Mouse (Mus musculus) liver, embryonic 12.5 days (tissue): Measurements from ENCODE around the gene Sowahb. TPM values are rescaled to one million over a fixed set of nuclear protein-coding genes. Genes with fewer than 3 reads are reported as not detected.

Experiments
- ATAC-seq: fragments of 200-750 bp; cut with Nextera tagmentation; 2 replicates; pipeline ENCODE4 v1.8.0; 2017; ENCODE audit warnings: moderate number of reproducible peaks, mild to moderate bottlenecking, moderate library complexity
- H3K27ac ChIP-seq: fragments of 300-500 bp; sonication (generic); 2 replicates; pipeline ENCODE4 v1.5.1; 2016; ENCODE audit warnings: mild to moderate bottlenecking
- H3K27me3 ChIP-seq: fragments of 300-500 bp; sonication (generic); replicated peaks from 2 replicates; pipeline ENCODE4 v1.6.1; 2016; ENCODE audit warnings: mild to moderate bottlenecking, moderate library complexity
- H3K36me3 ChIP-seq: fragments of 300-500 bp; sonication (generic); 2 replicates; pipeline ENCODE4 v1.6.1; 2016; ENCODE audit warnings: mild to moderate bottlenecking, moderate library complexity
- H3K4me1 ChIP-seq: fragments of 300-500 bp; sonication (generic); 2 replicates; pipeline ENCODE4 v1.6.1; 2016
- H3K4me2 ChIP-seq: fragments of 300-500 bp; sonication (generic); 2 replicates; pipeline ENCODE4 v1.6.1; 2016; ENCODE audit warnings: mild to moderate bottlenecking, moderate library complexity
- H3K4me3 ChIP-seq: fragments of 300-500 bp; sonication (generic); 2 replicates; pipeline ENCODE4 v1.5.1; 2016; ENCODE audit warnings: mild to moderate bottlenecking, moderate library complexity
- H3K9ac ChIP-seq: fragments of 300-500 bp; sonication (generic); 2 replicates; pipeline ENCODE4 v1.6.1; 2016; ENCODE audit warnings: mild to moderate bottlenecking, moderate library complexity
- H3K9me3 ChIP-seq: fragments of 300-500 bp; sonication (generic); replicated peaks from 2 replicates; pipeline ENCODE4 v1.6.1; 2016; ENCODE audit warnings: mild to moderate bottlenecking, moderate library complexity
- WGBS: fragments of 180-500 bp; shearing (Covaris S2); methylation state at CpG from one replicate; pipeline ENCODE4 v1.1.7; 2016; ENCODE audit not compliant: insufficient replicate concordance; 5-methylcytosine and 5-hydroxymethylcytosine counted together
- polyA plus RNA-seq: library from polyadenylated mRNA; unstranded; fragments of >200 nt; fragmentation: Nextera tagmentation; extraction: Ambion mirVana; gene quantifications from 2 replicates; pipeline ENCODE4 v1.2.1, GENCODE M21; 2016

Sowahb gene
- polyA plus RNA-seq, 1 experiment from 2014 or later, result 0.36 TPM

DNA sequence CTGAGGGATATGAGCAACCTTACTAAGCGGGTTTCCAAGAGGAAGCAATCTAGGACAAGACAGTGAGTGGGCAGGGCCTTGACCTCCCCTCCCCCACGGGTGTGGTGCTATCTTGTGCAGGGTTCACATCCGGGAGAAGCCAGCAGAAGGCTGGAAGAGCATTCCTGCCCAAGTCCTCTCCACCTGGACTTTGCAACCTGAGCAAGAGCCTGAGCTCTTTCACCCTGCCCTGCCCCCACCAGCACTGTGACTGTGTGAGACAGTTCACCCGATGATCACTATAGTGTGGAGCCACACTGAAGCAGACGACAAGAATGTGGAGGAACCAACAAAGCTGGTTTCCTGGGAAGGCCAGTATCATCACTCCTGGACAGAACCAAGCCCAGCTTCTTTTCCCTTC is 4.7 kb downstream of the Sowahb start:
- H3K36me3 ChIP-seq, result no peaks in the 10 kb centered on the region
- no peak for ATAC-seq
- peaks cover 14% of the 10 kb centered on the region; the same call in 1 of the 2 replicates for H3K4me1 ChIP-seq
- H3K9me3 ChIP-seq, result no peaks in the 10 kb centered on the region
- peaks cover 39% of the 10 kb centered on the region for H3K27me3 ChIP-seq
- no peak overlapping the region for H3K4me3 ChIP-seq
- no peak overlapping the region for H3K4me2 ChIP-seq
- WGBS, result 16% methylated on average over 5 of the region's 5 CpGs
- no peak overlapping the region for H3K27ac ChIP-seq
- no peak overlapping the region for H3K9ac ChIP-seq

GRCm38 (mm10) chr5:93036254-93036653 is 8.6 kb downstream of the Sowahb start:
- Histone ChIP-seq H3K27ac (no peak overlapping the region), H3K9me3 (no peaks in the 10 kb centered on the region), H3K4me3 (no peak overlapping the region), H3K9ac (no peak overlapping the region), H3K36me3 (no peaks in the 10 kb centered on the region), H3K4me1 (peaks cover 3% of the 10 kb centered on the region; the same call in 1 of the 2 replicates), H3K4me2 (no peak overlapping the region), H3K27me3 (peaks cover under 1% of the 10 kb centered on the region; the same call in 1 of the 2 replicates)
- WGBS, result 70% methylated on average over 7 of the region's 7 CpGs
- ATAC-seq, result no peak

- H3K36me3 ChIP-seq, result no peaks in the 10 kb centered on the region
- no peak overlapping the region for H3K4me3 ChIP-seq
- no peak for ATAC-seq
- H3K27me3 ChIP-seq, result no peaks in the 10 kb centered on the region; the same call in 1 of the 2 replicates
- no peak overlapping the region for H3K9ac ChIP-seq
- no peaks in the 10 kb centered on the region for H3K9me3 ChIP-seq
- H3K27ac ChIP-seq, result no peak overlapping the region
- H3K4me2 ChIP-seq, result no peak overlapping the region
- 43% methylated on average over 1 of the region's 1 CpGs for WGBS
- H3K4me1 ChIP-seq, result peaks cover 3% of the 10 kb centered on the region; the same call in 1 of the 2 replicates
These were observed 9.5 kb downstream of the Sowahb start for GRCm38 (mm10) chr5:93035285-93035684.

DNA sequence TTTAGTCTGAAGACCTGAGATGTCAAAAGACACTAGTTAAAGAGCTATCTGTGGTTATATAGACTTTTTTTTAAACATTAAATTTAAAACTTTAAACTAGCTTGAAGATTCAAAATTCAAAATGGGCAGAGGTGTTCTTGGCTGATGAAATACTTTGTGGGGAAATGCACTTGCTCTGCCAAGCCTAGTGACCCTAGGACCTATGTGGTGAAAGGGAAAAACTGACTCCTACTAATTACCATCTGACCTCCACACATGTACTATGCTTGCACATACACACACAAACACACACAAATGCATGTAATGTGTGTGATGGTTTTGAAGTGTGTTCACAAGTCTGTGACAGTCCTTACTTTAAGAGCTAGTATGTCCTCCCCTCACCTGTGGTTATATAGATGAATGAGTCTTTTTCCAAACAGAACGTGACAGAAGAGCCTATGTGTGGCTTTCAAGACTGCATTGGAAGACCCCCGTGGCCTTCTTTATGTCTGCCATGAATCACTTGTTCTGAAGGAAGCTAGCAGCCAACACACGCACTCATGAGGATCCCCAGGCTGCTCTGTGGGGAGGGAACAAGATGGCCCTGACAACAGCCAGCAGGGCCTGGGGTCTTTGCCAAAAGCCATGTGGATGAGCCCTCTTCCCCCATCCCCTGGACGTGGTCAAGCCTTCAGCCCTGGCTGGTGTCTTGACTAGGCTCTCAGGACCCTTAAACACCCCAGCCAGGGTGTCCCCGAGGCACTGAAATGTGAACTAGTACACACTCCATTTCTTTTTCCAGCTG is 11.5 kb downstream of the Sowahb start:
- no peak overlapping the region for H3K4me2 ChIP-seq
- H3K4me1 ChIP-seq, result no peaks in the 10 kb centered on the region
- H3K9me3 ChIP-seq, result no peaks in the 10 kb centered on the region
- H3K27me3 ChIP-seq, result no peaks in the 10 kb centered on the region
- no peak overlapping the region for H3K4me3 ChIP-seq
- no peak for ATAC-seq
- no peak overlapping the region for H3K9ac ChIP-seq
- WGBS, result 57% methylated on average over 5 of the region's 5 CpGs
- no peak overlapping the region for H3K27ac ChIP-seq
- no peaks in the 10 kb centered on the region for H3K36me3 ChIP-seq

- 26% methylated on average over 4 of the region's 4 CpGs for WGBS
- H3K27ac ChIP-seq, result no peak overlapping the region
- no peaks in the 10 kb centered on the region for H3K27me3 ChIP-seq
- H3K36me3 ChIP-seq, result no peaks in the 10 kb centered on the region
- H3K9me3 ChIP-seq, result no peaks in the 10 kb centered on the region
- H3K4me3 ChIP-seq, result no peak overlapping the region
- H3K4me2 ChIP-seq, result no peak overlapping the region
- no peak for ATAC-seq
- no peak overlapping the region for H3K9ac ChIP-seq
- H3K4me1 ChIP-seq, result no peaks in the 10 kb centered on the region
These were observed 12.2 kb downstream of the Sowahb start for GRCm38 (mm10) chr5:93032621-93033020.

DNA sequence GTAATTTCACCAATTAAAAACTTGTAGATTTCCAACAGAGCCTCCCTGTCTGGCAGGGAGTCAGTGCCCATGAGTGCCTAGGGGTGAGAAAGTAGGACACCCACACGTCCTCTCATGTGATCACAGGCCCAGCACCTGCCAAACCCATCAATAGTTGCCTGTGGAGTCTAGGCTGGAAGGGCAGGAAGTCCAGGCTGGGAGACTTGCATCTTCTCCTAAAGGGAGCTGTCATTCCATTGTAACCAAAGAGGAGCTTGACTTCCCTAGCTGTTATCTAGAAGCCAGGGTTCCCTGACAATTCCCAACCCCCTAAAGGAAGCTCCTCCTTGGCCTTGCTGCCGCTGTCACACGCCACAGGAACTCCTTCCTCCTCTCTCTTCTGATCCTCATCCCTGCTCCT is 14.0 kb downstream of the Sowahb start:
- no peak for ATAC-seq
- 43% methylated on average over 3 of the region's 3 CpGs for WGBS
- H3K4me1 ChIP-seq, result no peaks in the 10 kb centered on the region
- H3K36me3 ChIP-seq, result no peaks in the 10 kb centered on the region
- H3K4me3 ChIP-seq, result no peak overlapping the region
- no peak overlapping the region for H3K9ac ChIP-seq
- no peak overlapping the region for H3K27ac ChIP-seq
- no peaks in the 10 kb centered on the region for H3K9me3 ChIP-seq
- no peaks in the 10 kb centered on the region for H3K27me3 ChIP-seq
- H3K4me2 ChIP-seq, result no peak overlapping the region

- no peak overlapping the region for H3K4me3 ChIP-seq
- no peak overlapping the region for H3K4me2 ChIP-seq
- no peak overlapping the region for H3K9ac ChIP-seq
- H3K27ac ChIP-seq, result no peak overlapping the region
- H3K9me3 ChIP-seq, result no peaks in the 10 kb centered on the region
- no peak for ATAC-seq
- H3K4me1 ChIP-seq, result no peaks in the 10 kb centered on the region
- 62% methylated on average over 5 of the region's 5 CpGs for WGBS
- H3K27me3 ChIP-seq, result no peaks in the 10 kb centered on the region
- no peaks in the 10 kb centered on the region for H3K36me3 ChIP-seq
These were observed 14.4 kb downstream of the Sowahb start for GRCm38 (mm10) chr5:93030411-93030810.

- Histone ChIP-seq H3K9me3 (no peaks in the 10 kb centered on the region), H3K4me1 (no peaks in the 10 kb centered on the region), H3K9ac (no peak overlapping the region), H3K4me3 (no peak overlapping the region), H3K36me3 (no peaks in the 10 kb centered on the region), H3K27me3 (no peaks in the 10 kb centered on the region), H3K27ac (no peak overlapping the region), H3K4me2 (no peak overlapping the region)
- ATAC-seq, result no peak
- WGBS, result 51% methylated on average over 9 of the region's 9 CpGs
These were observed 17.6 kb downstream of the Sowahb start for GRCm38 (mm10) chr5:93027120-93027675.

DNA sequence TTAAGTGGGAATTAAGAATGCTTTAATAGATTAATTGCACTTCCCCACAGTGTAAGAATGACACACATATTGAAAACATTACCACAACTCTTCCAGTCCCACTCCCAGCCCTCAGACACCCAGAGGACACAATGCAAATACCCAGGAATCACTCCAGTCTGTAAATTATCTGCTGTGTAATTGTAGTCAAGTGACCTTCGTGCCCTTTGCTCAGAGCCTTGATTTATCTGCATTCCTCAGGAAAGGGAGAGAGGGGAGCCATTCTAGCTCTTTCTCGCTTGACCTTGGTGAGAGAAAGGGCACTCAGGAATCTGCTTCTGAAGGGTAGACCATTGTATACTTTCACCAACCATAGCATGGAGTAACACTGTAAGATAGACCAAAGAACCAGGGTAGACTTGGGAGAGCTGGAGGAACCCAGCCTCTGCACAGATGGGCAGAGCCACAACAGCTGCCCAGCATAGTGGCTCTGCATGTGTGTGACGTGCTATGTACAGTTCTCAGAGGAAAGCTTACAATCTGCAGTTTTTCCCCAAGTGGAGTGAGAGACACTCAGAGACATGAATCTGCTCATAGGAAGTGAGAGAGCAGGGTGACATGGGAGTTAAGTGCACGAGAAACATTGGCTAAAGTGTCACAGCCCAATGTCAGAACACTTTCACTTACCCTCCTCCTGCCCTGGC is 18.2 kb downstream of the Sowahb start:
- no peak for ATAC-seq
- no peak overlapping the region for H3K4me2 ChIP-seq

GRCm38 (mm10) chr5:93024754-93025280 is 20.0 kb downstream of the Sowahb start:
- Histone ChIP-seq H3K27ac (no peak overlapping the region), H3K4me2 (no peak overlapping the region), H3K9ac (no peak overlapping the region), H3K9me3 (no peaks in the 10 kb centered on the region), H3K4me1 (no peaks in the 10 kb centered on the region), H3K36me3 (no peaks in the 10 kb centered on the region), H3K4me3 (no peak overlapping the region), H3K27me3 (no peaks in the 10 kb centered on the region)
- no peak for ATAC-seq
- WGBS, result 44% methylated on average over 7 of the region's 7 CpGs

More for the DNA sequence above, 18.2 kb downstream of the Sowahb start:
- 41% methylated on average over 4 of the region's 4 CpGs for WGBS
- H3K27me3 ChIP-seq, result no peaks in the 10 kb centered on the region
- H3K4me3 ChIP-seq, result no peak overlapping the region
- H3K36me3 ChIP-seq, result no peaks in the 10 kb centered on the region
- no peaks in the 10 kb centered on the region for H3K9me3 ChIP-seq
- H3K4me1 ChIP-seq, result no peaks in the 10 kb centered on the region
- H3K9ac ChIP-seq, result no peak overlapping the region
- no peak overlapping the region for H3K27ac ChIP-seq

DNA sequence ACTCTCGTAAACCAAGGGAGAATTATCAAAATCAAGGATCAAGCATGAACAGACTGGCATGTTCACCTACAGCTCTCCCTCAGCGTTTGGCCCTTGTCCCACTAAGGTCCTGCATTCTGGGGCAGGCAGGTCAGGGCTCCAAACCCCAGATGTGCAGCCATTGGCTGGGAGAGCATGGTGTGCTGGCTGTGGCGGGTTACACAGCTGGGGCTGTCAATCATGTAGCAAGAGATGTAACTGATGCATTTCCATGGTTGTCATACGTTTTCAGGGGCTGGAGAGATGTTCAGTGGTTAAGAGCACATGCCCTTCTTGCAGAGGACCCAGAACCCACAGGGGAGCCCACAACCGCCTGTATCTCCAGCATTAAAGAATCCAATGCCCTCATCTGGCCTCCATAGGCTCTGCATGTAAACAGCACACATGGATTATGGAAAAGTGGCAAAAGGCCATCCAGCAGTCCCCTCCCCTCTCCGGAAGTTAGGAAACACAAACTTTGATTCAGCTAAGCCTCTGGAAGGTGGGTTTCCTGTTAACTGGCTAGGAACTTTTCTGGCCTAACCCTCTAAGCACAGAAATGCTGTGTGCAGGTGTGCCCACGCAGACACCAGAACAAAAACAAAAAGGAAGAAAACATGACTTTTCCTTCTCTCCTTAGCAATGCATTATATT is 22.6 kb downstream of the Sowahb start:
- Histone ChIP-seq H3K9me3 (no peaks in the 10 kb centered on the region), H3K27ac (no peak overlapping the region), H3K36me3 (no peaks in the 10 kb centered on the region), H3K4me3 (no peak overlapping the region), H3K27me3 (no peaks in the 10 kb centered on the region), H3K4me2 (no peak overlapping the region), H3K9ac (no peak overlapping the region), H3K4me1 (no peaks in the 10 kb centered on the region)
- WGBS, result 56% methylated on average over 7 of the region's 7 CpGs
- no peak for ATAC-seq
